Mouse (Mus musculus): ENCODE results near the gene Krtap10-10. TPM values are rescaled to one million over a fixed set of nuclear protein-coding genes. Genes with fewer than 3 reads are reported as not detected.
"Not testable (repeated sequence)": the region's sequence is repeated elsewhere in the genome, so short reads cannot be mapped to it uniquely, and the experiment has no call there.

The Krtap10-10 gene
- polyA plus RNA-seq (2014; fragmentation: Nextera tagmentation; extraction: Ambion mirVana): not detected in 2 replicates

- H3K4me3 ChIP-seq (ENCODE audit: low read depth, low read length): no peak within 1 kb of the TSS
- ATAC-seq (no peak), DNase-seq (ENCODE audit: low spot score) (no peak)
- H3K9ac ChIP-seq (ENCODE audit: low read length): no peak within 1 kb of the TSS
- H3K27ac ChIP-seq (ENCODE audit: low read depth, low read length): no peak within 1 kb of the TSS
- H3K4me1 ChIP-seq (ENCODE audit: control insufficient read depth, insufficient read depth, low read length): no peaks in the 10 kb centered on the region
- H3K4me2 ChIP-seq (ENCODE audit: low read length): no peak within 1 kb of the TSS
- 64% methylated on average over 9 of the region's 9 CpGs for WGBS
- H3K27me3 ChIP-seq (replicated peaks; ENCODE audit: control insufficient read depth, insufficient read depth, low read length): no peaks in the 10 kb centered on the region
- no peaks in the 10 kb centered on the region for H3K9me3 ChIP-seq (replicated peaks; ENCODE audit: control insufficient read depth, low read length)
- H3K36me3 ChIP-seq (ENCODE audit: control insufficient read depth, insufficient read depth, low read length): no peaks in the 10 kb centered on the region
Observed at GRCm38 (mm10) chr10:77835647-77836046, at the start of gene Krtap10-10. Gene Krtap10-10 (plus strand): TSS chr10:77835947.

GRCm38 (mm10) chr10:77787876-77788275 is 47.9 kb upstream of the Krtap10-10 start, which contains the start of gene Gm7137:
Gene Gm7137 (minus strand): TSS chr10:77788200.
- not testable (repeated sequence) for H3K9ac ChIP-seq (ENCODE audit: low read length); H3K27ac ChIP-seq (ENCODE audit: low read depth, low read length); H3K4me3 ChIP-seq (ENCODE audit: low read depth, low read length); H3K4me1 ChIP-seq (ENCODE audit: control insufficient read depth, insufficient read depth, low read length); DNase-seq (ENCODE audit: low spot score); H3K36me3 ChIP-seq (ENCODE audit: control insufficient read depth, insufficient read depth, low read length); H3K9me3 ChIP-seq (replicated peaks; ENCODE audit: control insufficient read depth, low read length); ATAC-seq; H3K27me3 ChIP-seq (replicated peaks; ENCODE audit: control insufficient read depth, insufficient read depth, low read length); H3K4me2 ChIP-seq (ENCODE audit: low read length)
- no CpG with 5 or more reads among the region's 1 CpGs for WGBS

GRCm38 (mm10) chr10:77788621-77789020 is 47.1 kb upstream of the Krtap10-10 start:
- ATAC-seq: no peak
- WGBS: 87% methylated on average over 2 of the region's 2 CpGs

GRCm38 (mm10) chr10:77794976-77795375 is 40.8 kb upstream of the Krtap10-10 start, which contains the start of gene Gm9639:
Gene Gm9639 (minus strand): TSS chr10:77795076.
- Histone ChIP-seq H3K4me3 (ENCODE audit: low read depth, low read length) (no peak within 1 kb of the TSS), H3K27me3 (replicated peaks; ENCODE audit: control insufficient read depth, insufficient read depth, low read length) (no peaks in the 10 kb centered on the region), H3K4me1 (ENCODE audit: control insufficient read depth, insufficient read depth, low read length) (no peaks in the 10 kb centered on the region), H3K27ac (ENCODE audit: low read depth, low read length) (no peak within 1 kb of the TSS), H3K9me3 (replicated peaks; ENCODE audit: control insufficient read depth, low read length) (no peaks in the 10 kb centered on the region), H3K9ac (ENCODE audit: low read length) (no peak within 1 kb of the TSS), H3K36me3 (ENCODE audit: control insufficient read depth, insufficient read depth, low read length) (no peaks in the 10 kb centered on the region), H3K4me2 (ENCODE audit: low read length) (no peak within 1 kb of the TSS)
- ATAC-seq (no peak), DNase-seq (ENCODE audit: low spot score) (no peak)
- 55% methylated on average over 2 of the region's 2 CpGs for WGBS

More at GRCm38 (mm10) chr10:77788621-77789020, 47.1 kb upstream of the Krtap10-10 start:
- H3K36me3 ChIP-seq (ENCODE audit: control insufficient read depth, insufficient read depth, low read length): no peaks in the 10 kb centered on the region
- no peak overlapping the region for H3K4me3 ChIP-seq (ENCODE audit: low read depth, low read length)
- no peak for DNase-seq (ENCODE audit: low spot score)
- no peak overlapping the region for H3K9ac ChIP-seq (ENCODE audit: low read length)
- no peaks in the 10 kb centered on the region for H3K4me1 ChIP-seq (ENCODE audit: control insufficient read depth, insufficient read depth, low read length)
- H3K27me3 ChIP-seq (replicated peaks; ENCODE audit: control insufficient read depth, insufficient read depth, low read length): no peaks in the 10 kb centered on the region
- no peaks in the 10 kb centered on the region for H3K9me3 ChIP-seq (replicated peaks; ENCODE audit: control insufficient read depth, low read length)
- no peak overlapping the region for H3K27ac ChIP-seq (ENCODE audit: low read depth, low read length)
- no peak overlapping the region for H3K4me2 ChIP-seq (ENCODE audit: low read length)

GRCm38 (mm10) chr10:77797677-77798076 is 38.1 kb upstream of the Krtap10-10 start:
- H3K27ac ChIP-seq (ENCODE audit: low read depth, low read length): peak overlapping the region; percentile 58
- DNase-seq (ENCODE audit: low spot score) (no peak), ATAC-seq (no peak)
- no peaks in the 10 kb centered on the region for H3K36me3 ChIP-seq (ENCODE audit: control insufficient read depth, insufficient read depth, low read length)
- H3K9me3 ChIP-seq (replicated peaks; ENCODE audit: control insufficient read depth, low read length): no peaks in the 10 kb centered on the region
- H3K4me2 ChIP-seq (ENCODE audit: low read length): no peak overlapping the region
- 14% methylated on average over 3 of the region's 3 CpGs for WGBS
- H3K4me3 ChIP-seq (ENCODE audit: low read depth, low read length): no peak overlapping the region
- no peak overlapping the region for H3K9ac ChIP-seq (ENCODE audit: low read length)
- H3K27me3 ChIP-seq (replicated peaks; ENCODE audit: control insufficient read depth, insufficient read depth, low read length): no peaks in the 10 kb centered on the region
- H3K4me1 ChIP-seq (ENCODE audit: control insufficient read depth, insufficient read depth, low read length): no peaks in the 10 kb centered on the region

- WGBS: 32% methylated on average over 3 of the region's 3 CpGs
- not testable (repeated sequence) for H3K4me2 ChIP-seq (ENCODE audit: low read length); H3K9me3 ChIP-seq (replicated peaks; ENCODE audit: control insufficient read depth, low read length); H3K4me3 ChIP-seq (ENCODE audit: low read depth, low read length); H3K36me3 ChIP-seq (ENCODE audit: control insufficient read depth, insufficient read depth, low read length); H3K9ac ChIP-seq (ENCODE audit: low read length); H3K4me1 ChIP-seq (ENCODE audit: control insufficient read depth, insufficient read depth, low read length); DNase-seq (ENCODE audit: low spot score); ATAC-seq; H3K27me3 ChIP-seq (replicated peaks; ENCODE audit: control insufficient read depth, insufficient read depth, low read length)
- peak overlapping the region; percentile 58 for H3K27ac ChIP-seq (ENCODE audit: low read depth, low read length)
Observed at GRCm38 (mm10) chr10:77798164-77798920, 37.4 kb upstream of the Krtap10-10 start.

GRCm38 (mm10) chr10:77798921-77799508 is 36.7 kb upstream of the Krtap10-10 start, which contains the start of gene Gm19668:
Gene Gm19668 (minus strand): TSS chr10:77799133.
- DNase-seq (ENCODE audit: low spot score) (no peak), ATAC-seq (no peak)
- peak within 1 kb of the TSS; percentile 58 for H3K27ac ChIP-seq (ENCODE audit: low read depth, low read length)
- H3K4me1 ChIP-seq (ENCODE audit: control insufficient read depth, insufficient read depth, low read length): no peaks in the 10 kb centered on the region
- no peak within 1 kb of the TSS for H3K9ac ChIP-seq (ENCODE audit: low read length)
- 64% methylated on average over 8 of the region's 8 CpGs for WGBS
- H3K9me3 ChIP-seq (replicated peaks; ENCODE audit: control insufficient read depth, low read length): no peaks in the 10 kb centered on the region
- H3K36me3 ChIP-seq (ENCODE audit: control insufficient read depth, insufficient read depth, low read length): no peaks in the 10 kb centered on the region
- no peak within 1 kb of the TSS for H3K4me3 ChIP-seq (ENCODE audit: low read depth, low read length)
- no peaks in the 10 kb centered on the region for H3K27me3 ChIP-seq (replicated peaks; ENCODE audit: control insufficient read depth, insufficient read depth, low read length)
- H3K4me2 ChIP-seq (ENCODE audit: low read length): no peak within 1 kb of the TSS

GRCm38 (mm10) chr10:77804095-77804494 is 31.7 kb upstream of the Krtap10-10 start:
- H3K4me2 ChIP-seq (ENCODE audit: low read length): no peak overlapping the region
- H3K27ac ChIP-seq (ENCODE audit: low read depth, low read length): no peak overlapping the region
- no peak for ATAC-seq
- no peaks in the 10 kb centered on the region for H3K36me3 ChIP-seq (ENCODE audit: control insufficient read depth, insufficient read depth, low read length)
- DNase-seq (ENCODE audit: low spot score): no peak
- no peaks in the 10 kb centered on the region for H3K9me3 ChIP-seq (replicated peaks; ENCODE audit: control insufficient read depth, low read length)
- WGBS: 82% methylated on average over 3 of the region's 3 CpGs
- no peak overlapping the region for H3K9ac ChIP-seq (ENCODE audit: low read length)
- H3K27me3 ChIP-seq (replicated peaks; ENCODE audit: control insufficient read depth, insufficient read depth, low read length): no peaks in the 10 kb centered on the region
- no peak overlapping the region for H3K4me3 ChIP-seq (ENCODE audit: low read depth, low read length)
- no peaks in the 10 kb centered on the region for H3K4me1 ChIP-seq (ENCODE audit: control insufficient read depth, insufficient read depth, low read length)

GRCm38 (mm10) chr10:77811743-77812142 is 24.0 kb upstream of the Krtap10-10 start, which contains the start of gene Gm9507:
Gene Gm9507 (minus strand): TSS chr10:77811843.
- Histone ChIP-seq H3K9ac (ENCODE audit: low read length) (no peak within 1 kb of the TSS), H3K27ac (ENCODE audit: low read depth, low read length) (no peak within 1 kb of the TSS), H3K4me1 (ENCODE audit: control insufficient read depth, insufficient read depth, low read length) (no peaks in the 10 kb centered on the region), H3K4me3 (ENCODE audit: low read depth, low read length) (no peak within 1 kb of the TSS), H3K27me3 (replicated peaks; ENCODE audit: control insufficient read depth, insufficient read depth, low read length) (no peaks in the 10 kb centered on the region), H3K36me3 (ENCODE audit: control insufficient read depth, insufficient read depth, low read length) (no peaks in the 10 kb centered on the region), H3K9me3 (replicated peaks; ENCODE audit: control insufficient read depth, low read length) (no peaks in the 10 kb centered on the region; the same call in 1 of the 2 replicates), H3K4me2 (ENCODE audit: low read length) (no peak within 1 kb of the TSS)
- 57% methylated on average over 5 of the region's 5 CpGs for WGBS
- DNase-seq (ENCODE audit: low spot score) (no peak), ATAC-seq (no peak)

Data from forebrain, embryonic 14.5 days (tissue).